Mouse (Mus musculus) stomach, postnatal 0 days (tissue): ENCODE data around the gene Plcb3. TPM values are rescaled to one million over a fixed set of nuclear protein-coding genes. Genes with fewer than 3 reads are reported as not detected.

Experiments used
- ATAC-seq: fragments of 200-750 bp; cut with Nextera tagmentation; 2 replicates; pipeline ENCODE4 v1.8.0; 2017; ENCODE audit not compliant: low FRiP score, low TSS enrichment
- DNase-seq: peaks from one replicate; pipeline ENCODE4 v3.0.0-alpha.2; 2016; ENCODE audit warnings: low spot score
- H3K27ac ChIP-seq: fragments of 300-500 bp; sonication (generic); replicated peaks from 2 replicates; pipeline ENCODE4 v1.5.1; 2014; ENCODE audit warnings: mild to moderate bottlenecking, control low read depth
- H3K27me3 ChIP-seq: fragments of 300-500 bp; sonication (generic); 2 replicates; pipeline ENCODE4 v1.6.1; 2014; ENCODE audit warnings: low read length; ENCODE audit not compliant: control insufficient read depth, insufficient read depth
- H3K36me3 ChIP-seq: fragments of 300-500 bp; sonication (generic); 2 replicates; pipeline ENCODE4 v1.6.1; 2014; ENCODE audit warnings: low read length, mixed read lengths; ENCODE audit not compliant: control insufficient read depth, insufficient read depth
- H3K4me1 ChIP-seq: fragments of 300-500 bp; sonication (generic); replicated peaks from 2 replicates; pipeline ENCODE4 v1.6.1; 2014; ENCODE audit warnings: antibody characterized with exemption; ENCODE audit not compliant: control insufficient read depth, insufficient read depth
- H3K4me2 ChIP-seq: fragments of 300-500 bp; sonication (generic); replicated peaks from 2 replicates; pipeline ENCODE4 v1.6.1; 2014; ENCODE audit warnings: low read depth, mild to moderate bottlenecking, control low read depth, moderate library complexity
- H3K4me3 ChIP-seq: fragments of 300-500 bp; sonication (generic); 2 replicates; pipeline ENCODE4 v1.5.1; 2014; ENCODE audit warnings: low read depth, low read length, control low read depth
- H3K9ac ChIP-seq: fragments of 300-500 bp; sonication (generic); 2 replicates; pipeline ENCODE4 v1.6.1; 2014; ENCODE audit warnings: mild to moderate bottlenecking, low read length, control low read depth, mixed read lengths
- H3K9me3 ChIP-seq: fragments of 300-500 bp; sonication (generic); 2 replicates; pipeline ENCODE4 v1.6.1; 2016; ENCODE audit warnings: low read length; ENCODE audit not compliant: control insufficient read depth
- CTCF ChIP-seq: IDR thresholded peaks from 2 replicates; pipeline ENCODE4 v1.5.1; 2016; ENCODE audit warnings: antibody characterized with exemption, low read depth, mild to moderate bottlenecking, moderate library complexity
- EP300 ChIP-seq: optimal IDR thresholded peaks from 2 replicates; pipeline ENCODE3; 2016; ENCODE audit warnings: antibody characterized with exemption
- WGBS: fragments of 180-500 bp; shearing (Covaris S2); extraction: QIAGEN DNeasy Blood & Tissue Kit; methylation state at CpG from one replicate; pipeline ENCODE4 v1.1.7; 2014; 5-methylcytosine and 5-hydroxymethylcytosine counted together
- polyA plus RNA-seq: library from polyadenylated mRNA; unstranded; fragments of >200 nt; fragmentation: Nextera tagmentation; extraction: Ambion mirVana; gene quantifications from 2 replicates; pipeline ENCODE4 v1.2.1, GENCODE M21; 2015

The Plcb3 gene
- polyA plus RNA-seq, 1 experiment from 2014 or later, result 30.0 TPM

GRCm38 (mm10) chr19:6981465-6981864 is 5.2 kb upstream of the Plcb3 start:
- Histone ChIP-seq H3K4me3 (no peak overlapping the region), H3K4me2 (peak overlapping the region; percentile 84), H3K9ac (no peak overlapping the region), H3K4me1 (peaks cover 8% of the 10 kb centered on the region; the same call in 1 of the 2 replicates), H3K27ac (0 out of 2 replicates have a peak overlapping the region, but pooled peaks have one; percentile 40), H3K27me3 (no peaks in the 10 kb centered on the region), H3K36me3 (peaks cover 6% of the 10 kb centered on the region), H3K9me3 (no peaks in the 10 kb centered on the region)
- DNase-seq (no peak), ATAC-seq (no peak)
- TF ChIP-seq EP300 (no peak), CTCF (no peak)
- WGBS, result 90% methylated on average over 4 of the region's 4 CpGs

DNA sequence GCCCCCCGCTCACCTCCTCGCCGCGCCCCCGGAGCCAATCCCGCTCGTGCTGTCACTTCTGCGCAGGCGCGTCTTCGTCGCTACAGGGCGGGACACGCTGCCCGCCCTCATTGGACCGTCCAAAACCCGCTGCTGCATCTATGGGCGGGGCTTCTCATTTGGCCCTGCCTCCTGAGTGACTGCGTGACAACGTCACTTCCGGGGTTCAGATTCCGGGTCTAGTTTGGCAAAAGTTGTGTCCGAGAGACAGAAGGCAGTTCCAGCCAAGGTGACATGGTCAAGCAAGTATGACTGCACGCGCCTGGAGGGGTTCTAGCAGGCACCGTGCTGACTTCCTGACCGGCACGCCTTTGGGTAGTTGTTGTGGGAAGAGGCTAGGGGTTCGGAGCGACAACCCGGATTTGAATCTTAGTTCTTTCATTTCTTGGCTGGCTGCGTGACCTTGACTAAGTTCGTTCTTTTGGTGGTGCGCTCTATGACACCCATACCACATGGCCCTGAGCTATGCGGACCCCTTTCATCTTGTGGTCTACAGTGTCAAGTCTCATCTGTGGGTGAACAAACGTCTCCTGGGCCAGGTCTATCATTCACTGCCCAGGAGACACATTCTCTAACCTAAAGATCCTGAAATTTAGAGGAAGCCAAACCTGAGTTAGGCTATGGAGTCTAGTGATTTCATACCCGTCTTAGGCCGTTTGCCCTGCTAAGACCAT is 4.3 kb upstream of the Plcb3 start, which contains the start of gene Fkbp2:
Gene Fkbp2 (minus strand): TSS at position 121 of the 713 bp plus-strand sequence.
- peaks cover 6% of the 10 kb centered on the region for H3K36me3 ChIP-seq
- peaks cover 8% of the 10 kb centered on the region; the same call in 1 of the 2 replicates for H3K4me1 ChIP-seq
- ATAC-seq (peak; percentile 88), DNase-seq (peak; percentile 99)
- peak within 1 kb of the TSS; percentile 84 for H3K4me2 ChIP-seq
- H3K9me3 ChIP-seq, result no peaks in the 10 kb centered on the region
- no peaks in the 10 kb centered on the region for H3K27me3 ChIP-seq
- under 1% methylated on average over 38 of the region's 38 CpGs for WGBS
- H3K4me3 ChIP-seq, result peak within 1 kb of the TSS; percentile 64
- peak within 1 kb of the TSS; percentile 77 for H3K9ac ChIP-seq
- TF ChIP-seq EP300, result no peak
- peak within 1 kb of the TSS; percentile 82 for H3K27ac ChIP-seq

GRCm38 (mm10) chr19:6979486-6980380 is 3.5 kb upstream of the Plcb3 start:
- H3K27ac ChIP-seq, result peak overlapping the region; percentile 82
- no peaks in the 10 kb centered on the region for H3K27me3 ChIP-seq
- H3K9me3 ChIP-seq, result no peaks in the 10 kb centered on the region
- under 1% methylated on average over 55 of the region's 59 CpGs for whole genome bisulfite sequencing
- H3K36me3 ChIP-seq, result peaks cover 6% of the 10 kb centered on the region
- peak overlapping the region; percentile 77 for H3K9ac ChIP-seq
- peaks cover 8% of the 10 kb centered on the region; the same call in 1 of the 2 replicates for H3K4me1 ChIP-seq
- DNase-seq (peak; percentile 100), ATAC-seq (peak; percentile 92)
- TF ChIP-seq EP300 (no peak), CTCF (peak; percentile 75)
- H3K4me2 ChIP-seq, result peak overlapping the region; percentile 84
- peak overlapping the region; percentile 64 for H3K4me3 ChIP-seq

GRCm38 (mm10) chr19:6979001-6979479 is 2.8 kb upstream of the Plcb3 start:
- Histone ChIP-seq H3K9ac (peak overlapping the region; percentile 67), H3K4me3 (peak overlapping the region; percentile 64), H3K9me3 (no peaks in the 10 kb centered on the region), H3K36me3 (peaks cover 6% of the 10 kb centered on the region), H3K27me3 (no peaks in the 10 kb centered on the region), H3K4me1 (peaks cover 8% of the 10 kb centered on the region; the same call in 1 of the 2 replicates), H3K27ac (peak overlapping the region; percentile 81), H3K4me2 (peak overlapping the region; percentile 84)
- TF ChIP-seq EP300, result no peak
- no peak for TF ChIP-seq CTCF
- WGBS, result 5% methylated on average over 11 of the region's 11 CpGs
- no peak for DNase-seq
- no peak for ATAC-seq

DNA sequence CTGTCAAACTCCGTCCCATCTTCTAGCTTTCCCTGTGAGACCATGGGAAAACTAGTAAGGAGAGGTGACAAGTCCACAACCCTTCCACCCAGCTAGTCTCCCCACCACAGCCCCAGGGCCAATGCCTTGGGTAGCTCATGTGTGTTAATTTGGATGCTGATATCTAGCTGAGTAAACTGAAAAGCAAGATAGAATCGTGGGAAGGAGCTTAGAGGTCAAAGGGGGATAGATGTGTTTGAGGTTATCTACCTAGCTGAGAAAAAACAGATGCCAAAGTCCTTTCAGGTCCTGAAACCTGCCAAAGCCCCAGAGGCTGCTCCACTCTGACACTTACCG is 2.3 kb upstream of the Plcb3 start:
- H3K9me3 ChIP-seq, result no peaks in the 10 kb centered on the region
- DNase-seq (no peak), ATAC-seq (no peak)
- H3K27me3 ChIP-seq, result no peaks in the 10 kb centered on the region
- H3K4me2 ChIP-seq, result peak overlapping the region; percentile 84
- H3K27ac ChIP-seq, result no peak overlapping the region
- H3K4me3 ChIP-seq, result peak overlapping the region; percentile 64; the same call in 1 of the 2 replicates
- peaks cover 8% of the 10 kb centered on the region; the same call in 1 of the 2 replicates for H3K4me1 ChIP-seq
- 0 out of 2 replicates have a peak overlapping the region, but pooled peaks have one; percentile 27 for H3K9ac ChIP-seq
- 35% methylated on average over 3 of the region's 3 CpGs for WGBS
- TF ChIP-seq CTCF (no peak), EP300 (no peak)
- peaks cover 6% of the 10 kb centered on the region for H3K36me3 ChIP-seq
